Mouse (Mus musculus): ENCODE results near the gene Apom.

Apom gene

DNA sequence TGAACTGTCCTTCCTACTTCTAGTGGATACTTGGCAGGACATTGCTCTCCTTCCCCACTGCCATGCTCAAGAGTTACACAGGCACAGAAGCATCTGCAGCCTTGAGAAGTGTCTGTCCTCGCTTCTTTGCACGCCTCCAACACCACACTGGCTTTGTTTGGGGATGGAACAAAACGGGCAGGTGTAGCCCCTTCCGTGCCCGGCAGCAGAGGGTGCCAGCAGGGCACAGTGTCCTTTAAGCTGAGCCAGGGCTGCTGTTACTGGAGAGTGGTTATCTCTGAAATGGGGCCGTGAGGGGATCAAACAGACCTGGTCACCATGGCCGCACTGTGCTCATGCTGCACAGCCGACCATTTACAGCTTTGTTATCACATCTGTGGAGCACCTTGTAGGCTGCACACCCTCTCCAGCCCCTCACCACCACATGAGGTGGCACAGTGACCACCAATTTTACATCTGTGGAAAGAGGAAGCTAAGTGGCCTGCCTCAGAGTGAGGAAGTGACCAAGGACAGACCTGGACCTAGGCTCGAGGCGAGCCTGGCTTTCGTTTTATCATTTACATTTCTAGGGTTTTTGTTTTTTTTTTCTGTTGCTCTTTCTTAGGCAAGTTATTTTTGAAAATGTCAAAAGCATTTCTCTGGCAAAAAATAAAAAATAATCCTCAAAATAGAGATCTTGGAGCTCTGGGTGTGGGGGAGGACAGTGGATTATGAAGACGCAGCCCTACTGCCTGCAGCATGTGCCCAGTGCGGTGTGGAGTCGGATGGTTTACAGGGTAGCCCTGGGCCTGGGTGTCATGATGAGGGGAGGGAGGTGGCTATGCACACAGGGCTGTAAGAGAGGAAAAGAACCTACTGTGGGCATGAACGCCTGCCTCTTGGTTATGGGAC lies 37.1 kb downstream of the Apom start:
- no peak for DNase-seq

DNA sequence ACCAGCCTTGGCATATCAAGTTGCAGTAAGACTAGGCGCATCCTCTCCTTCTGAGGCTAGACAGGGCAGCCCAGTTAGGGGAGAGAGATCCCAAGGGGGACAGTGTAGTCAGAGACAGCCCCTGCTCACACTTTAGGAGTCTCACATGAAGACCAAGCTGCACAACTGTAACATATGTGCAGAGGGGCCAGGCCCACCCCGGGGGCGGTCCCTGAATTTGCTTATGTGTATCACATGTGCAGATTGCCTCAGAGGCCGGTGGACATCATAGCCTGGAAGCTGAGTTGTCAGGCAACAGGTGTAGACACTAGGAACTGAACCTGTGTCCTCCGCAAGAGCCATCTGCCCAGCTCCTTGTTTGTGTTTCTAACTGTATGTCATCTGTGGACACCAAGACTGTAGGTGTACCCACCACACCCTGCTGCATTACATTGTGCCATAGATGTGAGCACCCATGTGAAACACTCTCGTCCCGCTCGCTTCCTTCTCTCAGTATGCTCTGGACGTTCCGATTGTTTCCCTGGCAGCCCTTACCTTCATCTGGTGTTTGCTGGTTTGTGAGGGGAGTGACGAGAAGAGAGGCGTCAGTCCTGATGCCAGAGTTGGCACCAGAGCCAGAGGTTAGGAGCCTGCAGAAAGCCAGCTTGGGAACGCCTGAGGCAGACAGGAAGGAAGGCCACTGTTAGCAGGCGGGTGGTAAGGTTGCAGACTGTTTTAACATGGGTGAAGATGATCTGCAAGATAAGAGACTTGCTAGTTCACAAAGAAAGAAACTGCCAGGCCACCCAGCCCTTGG lies 39.2 kb downstream of the Apom start:
- no peak for DNase-seq

- DNase-seq = no peak
Measured at GRCm38 (mm10) chr17:35090166-35090932, 41.5 kb downstream of the Apom start.

DNA sequence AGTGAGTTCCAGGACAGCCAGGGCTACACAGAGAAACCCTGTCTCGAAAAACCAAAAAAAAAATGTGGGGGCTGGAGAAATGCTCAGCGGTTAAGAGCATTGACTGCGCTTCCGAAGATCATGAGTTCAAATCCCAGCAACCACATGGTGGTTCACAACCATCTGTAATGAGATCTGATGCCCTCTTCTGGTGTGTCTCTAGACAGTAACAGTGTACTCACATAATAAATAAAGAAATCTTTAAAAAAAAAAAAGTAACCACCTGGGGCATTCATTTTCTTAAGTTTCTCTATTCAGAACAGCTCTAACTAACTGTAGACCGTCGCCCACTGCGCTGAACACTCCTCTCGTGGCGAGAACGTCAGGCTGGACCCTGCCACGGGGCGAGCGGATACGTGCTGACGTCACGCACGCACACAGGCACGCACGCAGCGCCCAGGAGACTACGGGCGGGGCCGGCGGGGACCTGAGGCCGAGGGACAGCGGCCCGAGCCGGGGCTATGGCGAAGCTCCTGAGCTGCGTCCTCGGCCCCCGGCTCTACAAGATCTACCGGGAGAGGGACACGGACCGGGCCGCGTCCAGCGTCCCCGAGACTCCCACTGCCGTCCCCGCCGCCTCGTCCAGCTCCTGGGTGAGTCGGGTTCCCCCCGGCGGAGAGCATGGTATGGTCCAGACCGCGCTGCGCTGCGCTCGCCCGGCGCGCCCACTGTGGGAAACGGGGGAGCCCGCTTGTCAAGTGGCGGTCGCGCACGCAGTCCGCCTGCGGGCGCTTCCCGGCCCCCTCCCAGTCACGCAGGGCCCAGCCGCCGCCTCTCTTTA lies 42.8 kb downstream of the Apom start, which contains the start of gene Abhd16a:
Gene Abhd16a (plus strand): TSS at position 439 of the 820 bp plus-strand sequence.
- DNase-seq = peak; percentile 91

- DNase-seq = no peak
Measured at GRCm38 (mm10) chr17:35088151-35088550, 43.7 kb downstream of the Apom start.

GRCm38 (mm10) chr17:35085208-35085865 lies 46.5 kb downstream of the Apom start, which contains the start of gene Ly6g6f:
Gene Ly6g6f (minus strand): TSS chr17:35085610.
- DNase-seq = no peak

- no peak for DNase-seq
Measured at GRCm38 (mm10) chr17:35083929-35084497, 47.8 kb downstream of the Apom start.

GRCm38 (mm10) chr17:35082841-35083576 lies 48.8 kb downstream of the Apom start:
- DNase-seq = no peak

DNA sequence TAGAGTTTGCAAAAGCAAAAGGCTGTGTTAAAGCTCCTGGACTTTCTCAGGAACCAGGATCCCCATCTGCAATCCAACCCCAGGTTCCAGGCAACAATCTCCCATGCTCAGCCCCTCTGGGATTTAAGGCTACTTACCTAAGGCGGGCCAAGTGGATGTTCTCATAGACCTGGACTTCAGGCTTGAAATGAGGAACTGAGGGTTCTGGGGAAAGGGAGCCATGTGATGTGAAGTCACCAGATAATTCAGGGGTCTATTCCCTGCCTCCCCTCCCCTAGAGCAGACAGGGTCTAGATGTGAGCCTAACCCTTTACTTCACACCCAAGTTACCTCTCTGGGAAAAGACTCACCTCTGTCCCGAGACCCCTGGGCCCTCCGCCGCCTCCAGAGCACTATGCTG lies 51.1 kb downstream of the Apom start:
- no peak for DNase-seq

- no peak for DNase-seq
Measured at GRCm38 (mm10) chr17:35080248-35080647, 51.6 kb downstream of the Apom start.

DNA sequence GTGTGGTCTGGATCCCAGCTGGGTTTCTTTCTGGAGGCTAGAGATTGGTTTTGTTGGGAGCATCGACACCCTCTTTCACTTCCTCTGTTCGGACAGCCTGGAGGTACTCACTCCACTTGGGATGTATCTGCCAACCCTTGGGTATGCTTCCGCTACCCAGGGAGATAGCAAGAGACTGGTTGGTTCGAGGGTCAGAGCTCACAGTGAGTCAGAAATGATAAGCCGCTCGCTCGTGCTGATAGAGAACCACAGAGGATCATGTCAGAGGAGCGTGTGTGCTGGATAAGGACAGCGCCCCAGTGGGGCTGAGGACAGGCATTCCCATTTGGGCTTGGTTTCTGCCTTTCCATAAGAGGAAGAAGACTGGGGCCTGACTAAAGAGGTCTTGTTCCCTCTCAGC lies 52.1 kb downstream of the Apom start:
- DNase-seq = no peak

Measured in right cerebral cortex, postnatal 4 days (tissue).